Mouse (Mus musculus) hindbrain, postnatal 0 days (tissue): ENCODE measurements around the gene Tspear. TPM values are rescaled to one million over a fixed set of nuclear protein-coding genes. Genes with fewer than 3 reads are reported as not detected.

Source experiments
- ATAC-seq: fragments of 200-750 bp; cut with Nextera tagmentation; 2 replicates; pipeline ENCODE4 v1.8.0; 2017; ENCODE audit warnings: mild to moderate bottlenecking, moderate TSS enrichment, moderate library complexity
- DNase-seq: peaks from one replicate; pipeline ENCODE4 v3.0.0-alpha.2; 2015; ENCODE audit warnings: low spot score
- H3K27ac ChIP-seq: fragments of 300-500 bp; sonication (generic); 2 replicates; pipeline ENCODE4 v1.5.1; 2014; ENCODE audit warnings: mild to moderate bottlenecking
- H3K27me3 ChIP-seq: fragments of 300-500 bp; sonication (generic); 2 replicates; pipeline ENCODE4 v1.6.1; 2014; ENCODE audit warnings: low read length, mixed read lengths; ENCODE audit not compliant: insufficient read depth
- H3K36me3 ChIP-seq: fragments of 300-500 bp; sonication (generic); 2 replicates; pipeline ENCODE4 v1.6.1; 2014; ENCODE audit warnings: low read length, mixed read lengths; ENCODE audit not compliant: insufficient read depth
- H3K4me1 ChIP-seq: fragments of 300-500 bp; sonication (generic); 2 replicates; pipeline ENCODE4 v1.6.1; 2014; ENCODE audit warnings: antibody characterized with exemption, low read length, mixed read lengths; ENCODE audit not compliant: insufficient read depth
- H3K4me2 ChIP-seq: fragments of 300-500 bp; sonication (generic); 2 replicates; pipeline ENCODE4 v1.6.1; 2014; ENCODE audit warnings: low read depth, mild to moderate bottlenecking, low read length, moderate library complexity, mixed read lengths
- H3K4me3 ChIP-seq: fragments of 300-500 bp; sonication (generic); 2 replicates; pipeline ENCODE4 v1.5.1; 2014; ENCODE audit warnings: low read length
- H3K9ac ChIP-seq: fragments of 300-500 bp; sonication (generic); replicated peaks from 2 replicates; pipeline ENCODE4 v1.6.1; 2014; ENCODE audit warnings: mild to moderate bottlenecking, low read length, moderate library complexity, mixed read lengths
- H3K9me3 ChIP-seq: fragments of 300-500 bp; sonication (generic); 2 replicates; pipeline ENCODE4 v1.6.1; 2016; ENCODE audit warnings: low read length, mixed read lengths
- CTCF ChIP-seq: IDR thresholded peaks from 2 replicates; pipeline ENCODE4 v1.5.1; 2016; ENCODE audit warnings: antibody characterized with exemption, control low read depth, low read depth
- WGBS: fragments of 180-500 bp; shearing (Covaris S2); extraction: QIAGEN DNeasy Blood & Tissue Kit; methylation state at CpG from one replicate; pipeline ENCODE4 v1.1.7; 2014; 5-methylcytosine and 5-hydroxymethylcytosine counted together
- microRNA counts: library from miRNA; unstranded; fragments of <30 nt; microRNA quantifications from one replicate; lab custom pipeline; 2015
- microRNA-seq, 2 experiments: library from miRNA; unstranded; fragments of <30 nt; microRNA quantifications; one replicate each; pipeline ENCODE4; 2016
- polyA plus RNA-seq: library from polyadenylated mRNA; unstranded; fragments of >200 nt; fragmentation: Nextera tagmentation; extraction: Ambion mirVana; gene quantifications from 2 replicates; pipeline ENCODE4 v1.2.1, GENCODE M21; 2015
- total RNA-seq: library from RNA; depleted of rRNA; stranded (reverse); fragments of >200 nt; gene quantifications from 2 replicates; pipeline ENCODE4 v1.2.3, GENCODE M21; 2014; rRNA removed

Gene Tspear
- total and polyA plus RNA-seq, 2 experiments from 2014 or later, result 0.42 to 1.3 TPM

DNA sequence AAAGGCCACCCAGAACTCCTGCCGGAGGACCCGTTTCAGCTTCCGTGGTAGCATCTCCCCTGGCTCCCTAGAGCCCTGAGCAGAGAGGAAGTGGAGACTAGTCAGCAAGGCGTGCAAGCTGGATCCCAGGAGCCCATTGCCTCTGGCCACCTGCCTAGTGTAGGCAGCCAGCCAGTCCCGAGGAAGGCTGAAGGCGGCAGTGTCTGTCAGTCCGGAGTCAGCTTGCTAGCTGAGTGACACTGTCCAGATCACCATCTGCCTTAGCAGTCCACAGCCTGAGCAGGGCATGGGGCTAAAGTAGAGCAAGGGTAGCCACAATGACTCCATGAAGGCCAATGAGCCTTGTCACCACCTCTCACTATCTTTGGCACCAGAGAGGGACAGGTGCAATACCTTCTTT, 226.2 kb downstream of the Tspear start:
- H3K9ac ChIP-seq, result no peak overlapping the region
- H3K9me3 ChIP-seq, result no peaks in the 10 kb centered on the region
- H3K36me3 ChIP-seq, result no peaks in the 10 kb centered on the region
- TF ChIP-seq CTCF, result no peak
- no peak overlapping the region for H3K4me2 ChIP-seq
- DNase-seq (no peak), ATAC-seq (no peak)
- no peak overlapping the region for H3K27ac ChIP-seq
- H3K4me3 ChIP-seq, result no peak overlapping the region
- H3K4me1 ChIP-seq, result no peaks in the 10 kb centered on the region
- H3K27me3 ChIP-seq, result no peaks in the 10 kb centered on the region
- 51% methylated on average over 7 of the region's 7 CpGs for WGBS

DNA sequence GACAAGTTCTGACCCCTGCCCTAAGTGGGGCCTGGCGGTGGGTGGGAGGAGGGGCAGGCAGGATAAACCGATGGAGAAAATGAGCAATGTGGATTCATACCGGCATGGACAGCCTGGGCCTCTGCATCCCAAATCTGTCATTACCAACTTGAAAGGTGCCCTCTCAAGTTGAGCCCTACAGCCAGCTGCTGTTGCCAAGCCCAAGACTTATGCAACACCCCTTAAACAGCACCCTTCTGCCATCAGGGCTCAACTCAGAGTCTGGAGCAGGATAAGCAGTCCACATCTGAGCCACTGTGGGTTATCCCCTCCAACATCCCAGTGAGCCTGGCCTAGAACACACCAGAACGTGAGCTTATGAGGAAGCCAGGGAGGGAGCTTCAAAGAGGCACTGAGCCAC, 226.9 kb downstream of the Tspear start:
- 69% methylated on average over 4 of the region's 4 CpGs for WGBS
- TF ChIP-seq CTCF, result no peak
- Histone ChIP-seq H3K4me3 (no peak overlapping the region), H3K9ac (no peak overlapping the region), H3K4me1 (no peaks in the 10 kb centered on the region), H3K27ac (no peak overlapping the region), H3K27me3 (no peaks in the 10 kb centered on the region), H3K9me3 (no peaks in the 10 kb centered on the region), H3K36me3 (no peaks in the 10 kb centered on the region), H3K4me2 (no peak overlapping the region)
- DNase-seq, result no peak
- ATAC-seq, result no peak

DNA sequence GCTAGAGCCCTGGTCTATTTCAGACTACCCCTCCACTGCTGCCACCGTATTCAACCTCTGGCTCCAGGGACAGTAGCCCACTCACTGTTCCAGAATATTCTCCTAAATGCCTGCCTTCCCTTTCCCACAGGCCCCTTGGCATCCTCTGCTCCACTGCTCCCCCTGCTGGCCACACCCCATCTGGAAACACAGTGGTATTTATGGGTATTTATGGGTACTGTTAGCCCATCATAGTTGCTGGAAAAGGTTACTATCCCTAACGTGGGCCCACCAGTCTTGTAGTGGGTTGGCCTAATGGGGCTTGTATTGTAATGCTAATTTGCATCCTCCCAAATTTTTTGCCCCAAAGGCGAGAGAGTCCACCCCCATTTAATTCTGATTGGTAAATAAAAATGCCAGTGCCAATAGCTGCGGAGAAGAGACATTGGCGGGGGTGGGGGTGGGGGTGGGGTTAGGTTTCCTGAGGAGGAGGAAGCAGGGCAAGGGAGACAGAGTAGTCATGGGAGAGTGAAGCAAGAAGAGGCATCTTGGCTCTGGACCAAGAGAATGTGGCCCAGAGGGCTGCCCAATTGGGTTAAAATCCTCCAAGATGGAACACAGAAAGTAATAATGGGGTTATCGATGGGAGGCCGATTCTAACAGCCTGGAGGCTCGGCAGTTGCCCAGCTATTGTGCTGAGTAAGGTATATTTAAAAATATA, 230.4 kb downstream of the Tspear start:
- no peak overlapping the region for H3K4me3 ChIP-seq
- no peaks in the 10 kb centered on the region for H3K27me3 ChIP-seq
- TF ChIP-seq CTCF, result peak; percentile 69
- DNase-seq, result no peak
- no peaks in the 10 kb centered on the region for H3K4me1 ChIP-seq
- no peak overlapping the region for H3K9ac ChIP-seq
- H3K27ac ChIP-seq, result no peak overlapping the region
- H3K4me2 ChIP-seq, result no peak overlapping the region
- H3K36me3 ChIP-seq, result no peaks in the 10 kb centered on the region
- ATAC-seq, result no peak
- WGBS, result 46% methylated on average over 8 of the region's 8 CpGs
- H3K9me3 ChIP-seq, result no peaks in the 10 kb centered on the region

DNA sequence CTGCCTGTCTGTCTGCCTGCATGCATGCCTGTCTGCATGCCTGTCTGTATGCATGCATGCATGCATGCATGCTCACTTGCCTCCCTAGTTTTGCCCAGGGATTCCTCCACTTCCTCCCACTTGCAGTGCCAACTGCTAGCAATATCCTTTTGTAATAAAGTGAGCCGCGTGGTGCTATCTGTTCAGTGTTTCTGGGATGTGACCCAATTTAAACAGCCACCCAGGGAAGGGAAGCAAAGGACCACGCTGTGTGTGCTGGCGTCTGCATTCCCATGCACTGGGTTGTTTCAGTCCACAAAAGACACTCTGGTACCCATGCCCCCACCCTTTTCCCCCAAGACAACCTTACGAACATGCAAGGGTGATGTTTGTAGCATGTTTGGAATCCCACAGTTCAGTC, 234.6 kb downstream of the Tspear start:
- peak; percentile 45 for DNase-seq

DNA sequence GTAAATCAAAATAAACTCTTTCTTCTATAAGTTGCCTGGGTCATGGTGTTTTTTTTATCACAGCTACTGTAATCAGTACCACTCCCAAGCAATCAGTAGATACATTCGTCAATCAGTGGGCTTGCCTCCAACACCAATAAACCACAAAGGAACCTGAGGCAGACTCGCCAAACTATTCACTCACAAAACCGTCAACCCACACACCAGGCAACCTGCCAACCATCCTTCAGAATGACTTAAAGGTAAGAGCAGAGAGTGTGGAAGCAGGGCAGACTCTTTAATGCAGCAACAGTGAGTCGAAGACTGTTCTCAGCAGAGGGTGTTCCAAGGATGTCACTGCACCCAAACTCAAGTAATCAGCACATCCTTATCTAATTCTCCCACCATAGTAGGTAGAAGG, 236.3 kb downstream of the Tspear start:
- Histone ChIP-seq H3K36me3 (no peaks in the 10 kb centered on the region), H3K27me3 (no peaks in the 10 kb centered on the region), H3K4me2 (no peak overlapping the region), H3K9ac (no peak overlapping the region), H3K27ac (no peak overlapping the region), H3K9me3 (no peaks in the 10 kb centered on the region), H3K4me3 (no peak overlapping the region), H3K4me1 (no peaks in the 10 kb centered on the region)
- ATAC-seq, result no peak
- 73% methylated on average over 4 of the region's 4 CpGs for WGBS
- DNase-seq, result no peak
- TF ChIP-seq CTCF, result no peak

More for the DNA sequence above, 234.6 kb downstream of the Tspear start:
- no peak overlapping the region for H3K9ac ChIP-seq
- WGBS, result 43% methylated on average over 5 of the region's 5 CpGs
- peak; percentile 68; the same call in 1 of the 2 replicates for ATAC-seq
- H3K4me3 ChIP-seq, result no peak overlapping the region
- H3K27ac ChIP-seq, result no peak overlapping the region
- TF ChIP-seq CTCF, result no peak
- H3K27me3 ChIP-seq, result no peaks in the 10 kb centered on the region
- no peaks in the 10 kb centered on the region for H3K4me1 ChIP-seq
- H3K4me2 ChIP-seq, result no peak overlapping the region
- H3K36me3 ChIP-seq, result no peaks in the 10 kb centered on the region
- H3K9me3 ChIP-seq, result no peaks in the 10 kb centered on the region

DNA sequence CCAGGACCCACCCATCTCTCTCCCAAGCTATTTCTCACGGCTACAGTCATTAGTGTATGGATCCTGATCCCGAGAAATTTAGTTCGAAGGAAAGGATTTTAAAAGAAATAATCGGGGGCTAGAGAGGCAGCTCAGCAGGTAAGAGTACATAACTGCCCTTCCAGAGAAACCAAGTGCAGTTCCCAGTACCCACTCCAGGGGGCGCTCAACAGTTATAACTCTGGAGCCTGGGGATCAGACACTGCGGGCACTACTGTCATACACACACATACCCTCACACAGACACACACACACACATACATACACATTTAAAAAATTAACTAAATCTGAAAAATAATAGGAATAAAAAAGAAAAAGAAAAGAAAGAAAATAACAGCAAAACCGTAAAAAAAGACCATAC, 239.8 kb downstream of the Tspear start:
- Histone ChIP-seq H3K9ac (no peak overlapping the region), H3K4me2 (no peak overlapping the region), H3K4me1 (no peaks in the 10 kb centered on the region), H3K4me3 (no peak overlapping the region), H3K27ac (no peak overlapping the region), H3K9me3 (no peaks in the 10 kb centered on the region), H3K27me3 (no peaks in the 10 kb centered on the region), H3K36me3 (no peaks in the 10 kb centered on the region)
- peak; percentile 25 for DNase-seq
- TF ChIP-seq CTCF, result peak; percentile 59
- 45% methylated on average over 7 of the region's 7 CpGs for WGBS
- no peak for ATAC-seq

DNA sequence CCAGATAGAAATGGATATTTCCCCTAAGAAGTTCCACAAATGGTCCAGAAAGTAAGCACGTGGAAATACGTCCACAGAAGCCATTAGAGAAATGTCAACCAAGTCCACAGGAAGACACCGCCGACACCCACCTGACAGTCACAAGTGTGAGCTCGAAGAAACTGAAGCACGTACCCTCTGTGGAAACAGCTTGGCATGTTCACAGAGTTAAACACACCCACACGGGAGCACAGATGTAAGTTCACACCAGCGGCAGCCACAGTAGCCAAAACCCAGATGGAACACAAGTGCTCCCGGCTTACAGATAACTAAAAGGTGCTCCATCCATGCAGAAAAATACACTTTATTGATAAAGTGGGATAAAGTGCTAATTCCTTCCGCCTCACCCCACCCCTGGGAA, 241.0 kb downstream of the Tspear start:
- Histone ChIP-seq H3K27ac (no peak overlapping the region), H3K36me3 (no peaks in the 10 kb centered on the region), H3K9me3 (no peaks in the 10 kb centered on the region), H3K4me2 (no peak overlapping the region), H3K9ac (no peak overlapping the region), H3K4me3 (no peak overlapping the region), H3K27me3 (no peaks in the 10 kb centered on the region), H3K4me1 (no peaks in the 10 kb centered on the region)
- ATAC-seq (no peak), DNase-seq (no peak)
- WGBS, result 87% methylated on average over 10 of the region's 10 CpGs
- no peak for TF ChIP-seq CTCF

MicroRNAs encoded within 50 kb of the gene (microRNA counts, 519-probe panel; counts per million panel counts)
- not detected for microRNA mmu-miR-1930 (lab: Ali Mortazavi, UCI)

Small RNA genes within 50 kb of the gene (microRNA-seq; reads per million reads assigned to microRNA genes)
- 14.3 to 19.7 reads per million in 2 experiments for gene Mir1930

Other genes with a start within 250 kb of the Tspear start
- gene Fam207a, start 170.8 kb upstream of the Tspear start, total RNA-seq, result 43.5 and 56.2 TPM in 2 replicates
- 31.8 and 35.9 TPM in 2 replicates for gene Fam207a, start 170.8 kb upstream of the Tspear start, polyA plus RNA-seq
- gene Itgb2, start 156.3 kb upstream of the Tspear start, total RNA-seq, result 0.68 and 1.9 TPM in 2 replicates
- gene Itgb2, start 156.3 kb upstream of the Tspear start, polyA plus RNA-seq, result 0.87 and 1.0 TPM in 2 replicates
- gene Pttg1ip, start 104.8 kb upstream of the Tspear start, total RNA-seq, result 85.9 and 94.0 TPM in 2 replicates
- gene Pttg1ip, start 104.8 kb upstream of the Tspear start, polyA plus RNA-seq, result 87.3 and 87.5 TPM in 2 replicates
- gene Sumo3, start 80.5 kb upstream of the Tspear start, total RNA-seq, result 217 and 218 TPM in 2 replicates
- gene Sumo3, start 80.5 kb upstream of the Tspear start, polyA plus RNA-seq, result 330 and 348 TPM in 2 replicates
- gene Gm49325, start 80.4 kb upstream of the Tspear start, total RNA-seq, result 4.0 TPM in 1 of 2 replicates, not detected in the other
- 11.1 and 12.8 TPM in 2 replicates for gene Gm49325, start 80.4 kb upstream of the Tspear start, polyA plus RNA-seq
- gene Ube2g2, start 64.3 kb upstream of the Tspear start, total RNA-seq, result 45.1 and 48.3 TPM in 2 replicates
- gene Ube2g2, start 64.3 kb upstream of the Tspear start, polyA plus RNA-seq, result 65.8 and 73.8 TPM in 2 replicates
- gene Gm19402, start 4.2 kb downstream of the Tspear start, total RNA-seq, result not detected in 2 replicates
- gene Gm19402, start 4.2 kb downstream of the Tspear start, polyA plus RNA-seq, result not detected in 2 replicates
- not detected in 2 replicates for gene Gm9508, start 10.7 kb downstream of the Tspear start, total RNA-seq
- not detected in 2 replicates for gene Gm9508, start 10.7 kb downstream of the Tspear start, polyA plus RNA-seq
- not detected in 2 replicates for gene Gm10272, start 20.1 kb downstream of the Tspear start, total RNA-seq
- gene Gm10272, start 20.1 kb downstream of the Tspear start, polyA plus RNA-seq, result not detected in 2 replicates
- gene Gm10024, start 24.9 kb downstream of the Tspear start, total RNA-seq, result not detected in 2 replicates
- gene Gm10024, start 24.9 kb downstream of the Tspear start, polyA plus RNA-seq, result not detected in 2 replicates
- not detected in 2 replicates for gene Gm10142, start 29.2 kb downstream of the Tspear start, total RNA-seq
- gene Gm10142, start 29.2 kb downstream of the Tspear start, polyA plus RNA-seq, result not detected in 2 replicates
- gene Krtap12-1, start 34.0 kb downstream of the Tspear start, total RNA-seq, result not detected in 2 replicates
- gene Krtap12-1, start 34.0 kb downstream of the Tspear start, polyA plus RNA-seq, result not detected in 2 replicates
- gene Gm10100, start 39.9 kb downstream of the Tspear start, total RNA-seq, result not detected in 2 replicates
- gene Gm10100, start 39.9 kb downstream of the Tspear start, polyA plus RNA-seq, result not detected in 2 replicates
- not detected in 2 replicates for gene Gm18596, start 56.1 kb downstream of the Tspear start, total RNA-seq
- gene Gm18596, start 56.1 kb downstream of the Tspear start, polyA plus RNA-seq, result not detected in 2 replicates
- not detected in 2 replicates for gene Gm9736, start 64.8 kb downstream of the Tspear start, total RNA-seq
- not detected in 2 replicates for gene Gm9736, start 64.8 kb downstream of the Tspear start, polyA plus RNA-seq
- not detected in 2 replicates for gene Gm3233, start 73.1 kb downstream of the Tspear start, total RNA-seq
- not detected in 2 replicates for gene Gm3233, start 73.1 kb downstream of the Tspear start, polyA plus RNA-seq
- gene Gm3238, start 84.8 kb downstream of the Tspear start, total RNA-seq, result not detected in 2 replicates
- not detected in 2 replicates for gene Gm3238, start 84.8 kb downstream of the Tspear start, polyA plus RNA-seq
- gene Gm7138, start 90.4 kb downstream of the Tspear start, total RNA-seq, result not detected in 2 replicates
- not detected in 2 replicates for gene Gm7138, start 90.4 kb downstream of the Tspear start, polyA plus RNA-seq
- not detected in 2 replicates for gene Gm3250, start 96.0 kb downstream of the Tspear start, total RNA-seq
- not detected in 2 replicates for gene Gm3250, start 96.0 kb downstream of the Tspear start, polyA plus RNA-seq
- gene Gm7137, start 101.6 kb downstream of the Tspear start, total RNA-seq, result not detected in 2 replicates
- not detected in 2 replicates for gene Gm7137, start 101.6 kb downstream of the Tspear start, polyA plus RNA-seq
- gene Gm9639, start 108.5 kb downstream of the Tspear start, total RNA-seq, result not detected in 2 replicates
- gene Gm9639, start 108.5 kb downstream of the Tspear start, polyA plus RNA-seq, result not detected in 2 replicates
- gene Gm19668, start 112.6 kb downstream of the Tspear start, total RNA-seq, result not detected in 2 replicates
- gene Gm19668, start 112.6 kb downstream of the Tspear start, polyA plus RNA-seq, result not detected in 2 replicates
- not detected in 2 replicates for gene Gm9507, start 125.3 kb downstream of the Tspear start, total RNA-seq
- gene Gm9507, start 125.3 kb downstream of the Tspear start, polyA plus RNA-seq, result not detected in 2 replicates
- not detected in 2 replicates for gene Gm2696, start 128.1 kb downstream of the Tspear start, total RNA-seq
- not detected in 2 replicates for gene Gm2696, start 128.1 kb downstream of the Tspear start, polyA plus RNA-seq
- gene Krtap10-4, start 140.5 kb downstream of the Tspear start, total RNA-seq, result not detected in 2 replicates
- gene Krtap10-4, start 140.5 kb downstream of the Tspear start, polyA plus RNA-seq, result not detected in 2 replicates
- gene Krtap10-10, start 149.4 kb downstream of the Tspear start, total RNA-seq, result not detected in 2 replicates
- not detected in 2 replicates for gene Krtap10-10, start 149.4 kb downstream of the Tspear start, polyA plus RNA-seq
- not detected in 2 replicates for gene Gm36176, start 160.2 kb downstream of the Tspear start, total RNA-seq
- not detected in 2 replicates for gene Gm36176, start 160.2 kb downstream of the Tspear start, polyA plus RNA-seq
- not detected in 2 replicates for gene Gm10318, start 166.3 kb downstream of the Tspear start, total RNA-seq
- not detected in 2 replicates for gene Gm10318, start 166.3 kb downstream of the Tspear start, polyA plus RNA-seq
- gene Gm3285, start 175.4 kb downstream of the Tspear start, total RNA-seq, result not detected in 2 replicates
- gene Gm3285, start 175.4 kb downstream of the Tspear start, polyA plus RNA-seq, result not detected in 2 replicates
- gene Lrrc3, start 216.0 kb downstream of the Tspear start, total RNA-seq, result 27.8 and 31.4 TPM in 2 replicates
- 22.1 and 24.3 TPM in 2 replicates for gene Lrrc3, start 216.0 kb downstream of the Tspear start, polyA plus RNA-seq